Mouse (Mus musculus): ENCODE measurements around the gene Mrps21. TPM values are rescaled to one million over a fixed set of nuclear protein-coding genes. Genes with fewer than 3 reads are reported as not detected.
"Not testable (repeated sequence)": the region's sequence is repeated elsewhere in the genome, so short reads cannot be mapped to it uniquely, and the experiment has no call there.

Mrps21 gene
- polyA plus RNA-seq, 1 experiment, result 142 TPM

GRCm38 (mm10) chr3:95902373-95902625, 31.0 kb upstream of the Mrps21 start:
- H3K4me3 ChIP-seq (ENCODE audit: low read depth, low read length), result no peak overlapping the region
- 0 out of 2 replicates have a peak, but pooled peaks cover 6% of the 10 kb centered on the region for H3K27me3 ChIP-seq (ENCODE audit: control insufficient read depth, insufficient read depth, low read length, poor library complexity, severe bottlenecking)
- H3K4me1 ChIP-seq (ENCODE audit: control insufficient read depth, insufficient read depth, low read length), result peaks cover 4% of the 10 kb centered on the region
- no peak overlapping the region for H3K9ac ChIP-seq (ENCODE audit: low read depth, poor library complexity, severe bottlenecking)
- no peaks in the 10 kb centered on the region; the same call in 1 of the 2 replicates for H3K36me3 ChIP-seq (ENCODE audit: control insufficient read depth, insufficient read depth, low read length, poor library complexity, severe bottlenecking)
- TF ChIP-seq CTCF (IDR thresholded peaks at IDR 0.05; ENCODE audit: low read depth, low read length) (no peak), POLR2A (IDR thresholded peaks at IDR 0.05; ENCODE audit: insufficient read depth, low read length) (no peak), EP300 (IDR thresholded peaks at IDR 0.05; ENCODE audit: insufficient read depth, low read depth, low read length) (no peak)
- no peak overlapping the region for H3K27ac ChIP-seq (ENCODE audit: insufficient read depth, low read length)
- H3K9me3 ChIP-seq (replicated peaks; ENCODE audit: control insufficient read depth, insufficient read depth, low read length, poor library complexity, severe bottlenecking), result no peaks in the 10 kb centered on the region

DNA sequence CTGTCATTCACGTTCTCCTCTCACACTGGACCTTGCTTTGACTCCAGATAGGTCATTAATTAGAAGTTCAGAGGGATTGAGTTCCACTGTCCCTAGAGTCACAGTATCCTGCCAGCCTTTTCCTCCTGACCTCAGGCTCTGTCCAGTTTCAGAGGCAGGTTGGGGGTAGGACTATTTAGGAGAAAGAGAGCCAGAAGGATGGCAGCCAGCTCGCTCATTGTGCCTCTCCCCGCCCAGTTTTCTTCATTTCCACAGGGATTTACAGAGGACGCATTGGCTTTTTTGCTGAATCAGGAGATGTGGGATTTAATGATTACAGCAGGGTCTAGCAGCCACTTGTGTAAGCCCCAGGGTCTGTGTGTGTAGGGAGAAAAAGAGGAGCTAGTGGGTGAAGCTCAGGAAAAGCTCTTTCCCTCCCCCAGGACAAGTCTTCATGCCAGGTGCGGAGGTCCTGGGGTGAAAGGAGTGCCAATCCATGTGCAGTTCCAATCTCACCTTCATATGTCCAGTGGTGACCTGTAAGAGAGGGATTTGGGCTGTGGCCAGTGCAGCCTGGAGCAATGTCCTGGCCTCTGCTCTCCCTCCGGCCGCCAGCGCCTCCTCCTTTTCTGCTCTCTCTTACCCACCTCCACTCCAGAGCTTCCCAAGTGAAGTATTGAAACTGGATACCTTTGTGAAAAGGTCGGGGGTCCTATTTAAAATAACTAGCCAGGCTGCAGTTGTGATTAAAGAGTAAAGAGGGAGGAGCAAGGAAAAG, 30.5 kb upstream of the Mrps21 start:
- H3K36me3 ChIP-seq (ENCODE audit: control insufficient read depth, insufficient read depth, low read length, poor library complexity, severe bottlenecking), result no peaks in the 10 kb centered on the region; the same call in 1 of the 2 replicates
- 0 out of 2 replicates have a peak, but pooled peaks cover 6% of the 10 kb centered on the region for H3K27me3 ChIP-seq (ENCODE audit: control insufficient read depth, insufficient read depth, low read length, poor library complexity, severe bottlenecking)
- no peak for TF ChIP-seq CTCF (IDR thresholded peaks at IDR 0.05; ENCODE audit: low read depth, low read length)
- no peak for TF ChIP-seq POLR2A (IDR thresholded peaks at IDR 0.05; ENCODE audit: insufficient read depth, low read length)
- no peak for TF ChIP-seq EP300 (IDR thresholded peaks at IDR 0.05; ENCODE audit: insufficient read depth, low read depth, low read length)
- no peak overlapping the region for H3K9ac ChIP-seq (ENCODE audit: low read depth, poor library complexity, severe bottlenecking)
- peaks cover 4% of the 10 kb centered on the region for H3K4me1 ChIP-seq (ENCODE audit: control insufficient read depth, insufficient read depth, low read length)
- H3K4me3 ChIP-seq (ENCODE audit: low read depth, low read length), result no peak overlapping the region
- H3K27ac ChIP-seq (ENCODE audit: insufficient read depth, low read length), result no peak overlapping the region
- H3K9me3 ChIP-seq (replicated peaks; ENCODE audit: control insufficient read depth, insufficient read depth, low read length, poor library complexity, severe bottlenecking), result no peaks in the 10 kb centered on the region

GRCm38 (mm10) chr3:95899800-95900524, 28.6 kb upstream of the Mrps21 start:
- no peak overlapping the region for H3K4me3 ChIP-seq (ENCODE audit: low read depth, low read length)
- 0 out of 2 replicates have a peak, but pooled peaks cover 6% of the 10 kb centered on the region for H3K27me3 ChIP-seq (ENCODE audit: control insufficient read depth, insufficient read depth, low read length, poor library complexity, severe bottlenecking)
- no peaks in the 10 kb centered on the region; the same call in 1 of the 2 replicates for H3K36me3 ChIP-seq (ENCODE audit: control insufficient read depth, insufficient read depth, low read length, poor library complexity, severe bottlenecking)
- TF ChIP-seq CTCF (IDR thresholded peaks at IDR 0.05; ENCODE audit: low read depth, low read length), result no peak
- TF ChIP-seq EP300 (IDR thresholded peaks at IDR 0.05; ENCODE audit: insufficient read depth, low read depth, low read length), result no peak
- no peak for TF ChIP-seq POLR2A (IDR thresholded peaks at IDR 0.05; ENCODE audit: insufficient read depth, low read length)
- no peak overlapping the region for H3K27ac ChIP-seq (ENCODE audit: insufficient read depth, low read length)
- no peak overlapping the region for H3K9ac ChIP-seq (ENCODE audit: low read depth, poor library complexity, severe bottlenecking)
- H3K4me1 ChIP-seq (ENCODE audit: control insufficient read depth, insufficient read depth, low read length), result peaks cover 8% of the 10 kb centered on the region
- no peaks in the 10 kb centered on the region for H3K9me3 ChIP-seq (replicated peaks; ENCODE audit: control insufficient read depth, insufficient read depth, low read length, poor library complexity, severe bottlenecking)

DNA sequence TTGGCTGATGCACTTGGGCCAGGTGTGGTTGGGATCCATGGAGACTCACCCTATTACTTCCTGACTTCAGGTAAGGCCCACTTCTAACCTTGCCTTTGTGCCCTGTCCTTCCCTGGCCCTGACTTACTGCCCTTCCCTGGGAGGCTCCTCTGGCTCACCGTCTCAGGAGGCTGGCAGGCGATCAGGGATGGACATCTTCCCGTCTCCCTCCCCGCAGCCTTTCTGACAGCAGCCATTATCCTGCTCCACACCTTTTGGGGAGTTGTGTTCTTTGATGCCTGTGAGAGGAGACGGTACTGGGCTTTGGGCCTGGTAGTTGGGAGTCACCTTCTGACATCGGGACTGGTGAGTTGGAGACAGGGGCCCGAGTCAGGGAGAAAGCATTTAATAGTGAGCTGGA, 24.2 kb upstream of the Mrps21 start:
- H3K27ac ChIP-seq (ENCODE audit: insufficient read depth, low read length); H3K4me3 ChIP-seq (ENCODE audit: low read depth, low read length); H3K9ac ChIP-seq (ENCODE audit: low read depth, poor library complexity, severe bottlenecking); H3K36me3 ChIP-seq (ENCODE audit: control insufficient read depth, insufficient read depth, low read length, poor library complexity, severe bottlenecking); H3K27me3 ChIP-seq (ENCODE audit: control insufficient read depth, insufficient read depth, low read length, poor library complexity, severe bottlenecking); H3K4me1 ChIP-seq (ENCODE audit: control insufficient read depth, insufficient read depth, low read length); H3K9me3 ChIP-seq (replicated peaks; ENCODE audit: control insufficient read depth, insufficient read depth, low read length, poor library complexity, severe bottlenecking): not testable (repeated sequence)

- Histone ChIP-seq H3K4me1 (ENCODE audit: control insufficient read depth, insufficient read depth, low read length) (peaks cover 11% of the 10 kb centered on the region), H3K27me3 (ENCODE audit: control insufficient read depth, insufficient read depth, low read length, poor library complexity, severe bottlenecking) (no peaks in the 10 kb centered on the region), H3K4me3 (ENCODE audit: low read depth, low read length) (peak overlapping the region; percentile 66), H3K27ac (ENCODE audit: insufficient read depth, low read length) (no peak overlapping the region), H3K36me3 (ENCODE audit: control insufficient read depth, insufficient read depth, low read length, poor library complexity, severe bottlenecking) (no peaks in the 10 kb centered on the region; the same call in 1 of the 2 replicates), H3K9ac (ENCODE audit: low read depth, poor library complexity, severe bottlenecking) (peak overlapping the region; percentile 97), H3K9me3 (replicated peaks; ENCODE audit: control insufficient read depth, insufficient read depth, low read length, poor library complexity, severe bottlenecking) (no peaks in the 10 kb centered on the region)
- TF ChIP-seq POLR2A (IDR thresholded peaks at IDR 0.05; ENCODE audit: insufficient read depth, low read length) (no peak), CTCF (IDR thresholded peaks at IDR 0.05; ENCODE audit: low read depth, low read length) (no peak), EP300 (IDR thresholded peaks at IDR 0.05; ENCODE audit: insufficient read depth, low read depth, low read length) (no peak)
Observed at GRCm38 (mm10) chr3:95894317-95895160, 23.2 kb upstream of the Mrps21 start.

Data from ES-Bruce4 (cell line).